Mouse (Mus musculus) splenic B cell, adult 2 months (primary cell): ENCODE measurements around the gene Gm28308.

ENCODE experiments used
- DNase-seq: peaks from one replicate; pipeline ENCODE4 v3.0.0-alpha.2; 2011; ENCODE audit warnings: low read depth, low spot score
- H3K27me3 ChIP-seq: 2 replicates; pipeline ENCODE4 v1.6.1; 2012; ENCODE audit warnings: mild to moderate bottlenecking, low read length, moderate library complexity, mixed read lengths; ENCODE audit not compliant: control insufficient read depth, poor library complexity, insufficient read depth, severe bottlenecking
- H3K36me3 ChIP-seq: 2 replicates; pipeline ENCODE4 v1.6.1; 2012; ENCODE audit warnings: mild to moderate bottlenecking, low read length, moderate library complexity, mixed read lengths; ENCODE audit not compliant: control insufficient read depth, poor library complexity, insufficient read depth, severe bottlenecking

Gm28308 gene

DNA sequence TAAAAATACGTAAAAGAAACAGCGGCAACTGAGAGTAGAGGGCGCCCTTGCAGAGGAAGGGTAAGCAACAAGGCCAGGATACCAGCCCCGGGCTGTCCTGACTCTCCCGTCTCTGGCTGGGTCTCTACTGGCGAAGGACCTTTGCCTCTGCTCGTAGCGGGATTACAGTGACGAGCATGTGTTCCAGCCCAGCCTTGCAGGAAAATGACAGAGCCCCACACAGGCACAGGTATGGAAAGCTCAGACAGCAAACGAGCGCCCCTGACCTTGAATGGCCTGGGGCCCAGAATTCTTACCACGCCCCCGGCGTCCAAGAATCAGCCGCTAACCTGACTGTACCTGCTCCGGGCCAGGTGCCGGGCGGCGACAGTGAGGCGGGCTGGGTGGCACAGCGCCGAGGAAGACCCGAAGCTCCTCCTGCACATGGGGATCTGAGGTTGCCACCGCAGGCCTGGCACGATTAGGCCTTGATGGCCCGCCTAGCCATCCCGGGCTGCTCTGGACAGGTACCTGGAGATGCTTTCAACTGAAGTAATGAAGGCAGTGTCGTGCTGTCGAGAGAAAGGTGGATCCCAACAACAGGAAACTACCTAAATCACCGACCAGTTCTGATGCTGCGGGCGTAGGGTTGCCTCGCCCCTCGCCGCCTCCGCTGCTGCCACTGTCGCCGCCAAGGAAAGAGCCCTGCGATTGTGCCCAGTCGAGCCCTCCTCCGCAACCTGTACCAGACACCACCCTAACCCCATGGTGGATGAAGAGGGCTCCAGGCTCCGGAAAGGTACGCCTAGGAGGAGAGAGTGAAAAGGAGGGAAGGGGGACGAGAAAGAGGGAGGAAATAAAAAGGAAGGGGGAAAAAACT lies 16.6 kb upstream of the Gm28308 start:
- peaks cover 10% of the 10 kb centered on the region for H3K27me3 ChIP-seq
- H3K36me3 ChIP-seq = no peaks in the 10 kb centered on the region
- DNase-seq = peak; percentile 29

DNA sequence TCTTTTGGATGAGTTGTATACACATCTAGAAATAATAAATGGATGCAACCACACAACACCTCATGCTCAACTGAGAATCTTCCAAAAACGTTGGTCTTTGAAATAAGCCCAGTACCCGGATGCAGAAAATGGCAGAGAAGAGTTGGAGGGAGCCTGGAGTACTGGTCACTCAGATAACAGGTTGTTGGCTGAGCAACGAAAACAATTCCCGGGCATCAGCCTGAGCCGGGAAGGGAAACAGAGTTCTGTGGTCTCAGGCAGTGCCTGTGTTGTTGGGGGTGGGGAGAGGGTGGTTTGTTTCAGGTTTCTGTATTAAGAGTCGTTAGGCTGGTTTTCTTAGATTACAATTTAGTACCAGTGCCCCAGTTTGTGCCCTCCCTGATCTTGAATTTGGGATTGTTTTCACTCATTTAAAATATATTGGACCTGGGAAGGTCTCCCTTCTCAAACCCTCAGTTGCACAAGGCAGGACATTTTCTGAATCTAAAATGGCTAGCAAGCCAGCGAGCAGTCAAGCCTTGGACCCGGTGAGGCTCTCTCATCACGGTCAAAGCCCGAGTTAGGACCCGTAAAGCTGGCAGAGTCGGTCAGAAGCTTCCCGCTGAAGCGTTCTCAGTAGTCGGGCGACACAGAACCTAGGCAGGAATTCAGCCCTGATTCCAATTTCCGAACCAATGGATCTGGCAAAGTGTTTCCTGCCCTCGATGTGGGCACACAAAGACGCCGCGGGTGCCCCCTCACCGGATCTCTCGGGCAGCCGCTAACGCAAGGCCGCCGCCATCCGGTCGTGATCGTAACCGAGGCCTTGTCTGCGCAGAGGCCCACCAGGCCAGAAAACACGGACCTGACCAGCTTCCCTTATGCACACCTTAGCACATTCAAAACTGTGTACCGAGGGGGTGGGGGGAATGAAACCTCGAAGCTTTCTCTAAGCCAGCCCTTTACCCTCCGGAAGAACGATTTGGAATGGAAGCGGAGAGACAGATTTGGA lies 15.6 kb upstream of the Gm28308 start:
- peaks cover 6% of the 10 kb centered on the region for H3K27me3 ChIP-seq
- no peak for DNase-seq

DNA sequence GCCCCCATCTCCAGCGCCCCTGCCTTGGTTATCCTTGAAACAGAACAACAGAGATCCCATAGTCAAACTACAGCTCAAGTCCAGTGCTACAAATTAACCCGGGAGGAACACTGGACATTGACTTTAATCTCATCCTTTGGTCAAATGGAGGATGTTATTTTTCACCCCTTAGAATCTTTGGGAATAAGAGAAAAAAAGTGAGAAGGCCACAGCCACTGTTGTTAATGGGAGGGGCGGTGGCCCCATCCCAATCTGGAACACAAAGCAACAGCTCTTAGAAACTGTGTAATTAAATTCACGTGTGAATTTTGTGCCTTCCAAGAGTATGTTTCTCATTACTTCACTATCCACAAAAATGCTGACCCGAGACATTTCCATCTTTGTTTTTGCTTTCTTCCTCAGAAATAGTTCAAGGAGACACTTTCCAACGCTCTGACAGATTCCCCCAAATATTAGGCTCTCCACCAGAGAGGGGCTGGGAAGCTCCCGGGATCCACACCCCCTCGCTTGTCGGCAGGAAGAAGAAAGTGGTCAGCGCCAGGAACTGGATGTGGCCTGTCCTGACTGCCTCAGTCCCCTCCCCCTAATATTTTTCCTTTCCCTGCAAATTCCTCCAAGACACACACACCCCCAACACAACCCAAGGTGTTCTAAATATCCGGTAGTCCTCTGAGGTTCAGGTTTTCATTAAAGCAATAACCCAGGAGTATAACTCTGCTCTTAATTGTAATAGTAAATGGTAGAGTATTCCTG lies 14.5 kb upstream of the Gm28308 start:
- H3K36me3 ChIP-seq = no peaks in the 10 kb centered on the region
- H3K27me3 ChIP-seq = peaks cover 7% of the 10 kb centered on the region
- DNase-seq = no peak

More for the DNA sequence above, 15.6 kb upstream of the Gm28308 start:
- no peaks in the 10 kb centered on the region for H3K36me3 ChIP-seq

DNA sequence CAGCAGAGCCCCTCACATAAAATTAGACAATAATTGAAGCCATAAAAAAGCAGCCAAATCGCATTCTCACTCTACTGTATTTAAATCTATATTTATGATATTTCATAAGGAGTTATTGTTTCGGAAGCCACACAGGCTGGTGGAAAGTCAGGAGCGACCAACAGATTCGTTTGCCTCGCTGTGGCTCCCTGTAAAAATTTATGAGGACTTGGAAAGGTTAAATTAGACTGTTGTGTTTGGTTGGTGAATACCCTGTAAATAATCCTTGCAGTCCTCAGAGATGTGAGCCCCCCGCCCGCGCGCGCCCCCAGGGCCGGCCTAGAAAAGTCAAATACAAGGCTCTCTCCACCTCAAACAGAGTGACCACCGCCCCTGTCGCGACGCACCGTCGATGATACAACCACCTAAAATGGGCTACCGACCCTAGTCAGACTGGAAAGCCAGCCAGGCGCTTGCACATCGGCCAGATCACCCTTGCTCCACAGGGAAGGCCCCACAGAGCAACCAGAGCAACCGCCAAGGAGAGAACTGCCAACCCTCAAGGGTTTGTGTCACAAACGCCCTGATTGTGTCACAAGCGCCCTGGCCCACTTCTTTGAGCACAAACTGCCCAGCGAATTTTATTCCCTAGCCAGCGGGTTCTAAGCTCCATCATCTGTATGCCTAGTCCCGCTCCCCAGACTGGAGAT lies 13.6 kb upstream of the Gm28308 start:
- Histone ChIP-seq H3K36me3 (no peaks in the 10 kb centered on the region), H3K27me3 (peaks cover 5% of the 10 kb centered on the region)
- DNase-seq = no peak

DNA sequence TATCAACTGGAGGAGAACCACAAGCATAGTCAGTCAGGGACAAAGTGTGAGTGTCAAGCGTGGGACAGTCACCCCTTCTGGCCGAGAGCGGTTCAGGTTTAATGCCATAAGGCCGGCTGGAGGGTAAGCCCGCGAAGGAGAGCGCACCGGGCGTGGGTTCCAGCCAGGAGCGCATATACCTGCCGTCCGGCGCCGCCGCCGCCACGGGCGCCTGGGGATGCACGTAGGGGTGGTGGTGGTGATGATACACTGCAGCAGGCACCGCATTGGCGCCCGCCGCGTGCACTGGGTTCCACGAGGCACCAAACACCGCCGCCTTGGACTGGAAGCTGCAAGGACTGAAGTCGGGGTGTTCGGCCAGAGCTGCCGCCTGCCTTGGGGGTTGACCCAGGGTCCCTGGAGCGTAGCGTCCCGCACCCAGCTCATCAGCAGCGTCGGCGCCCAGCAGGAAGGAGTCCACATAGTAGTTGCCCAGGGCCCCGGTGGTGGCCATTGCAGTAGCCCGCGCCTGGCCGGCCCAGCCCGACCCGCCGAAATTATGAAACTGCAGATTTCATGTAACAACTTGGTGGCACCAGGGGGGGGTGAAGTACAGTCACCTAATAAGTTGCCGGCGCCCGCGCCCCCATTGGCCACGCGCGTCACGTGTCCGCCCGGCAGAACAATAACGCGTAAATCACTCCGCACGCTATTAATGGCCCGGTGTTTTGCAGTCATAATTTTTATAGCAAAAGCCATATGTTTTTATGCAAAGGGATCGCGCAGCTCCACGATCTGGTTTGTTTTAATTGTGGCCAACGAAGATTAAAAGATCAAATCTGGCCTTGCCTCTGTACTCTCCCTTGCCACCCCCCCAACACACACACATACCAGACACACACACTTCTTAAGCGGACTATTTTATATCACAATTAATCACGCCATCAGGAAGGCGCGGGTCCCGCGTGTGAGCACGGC lies 12.8 kb upstream of the Gm28308 start:
- no peaks in the 10 kb centered on the region for H3K36me3 ChIP-seq
- H3K27me3 ChIP-seq = peaks cover 5% of the 10 kb centered on the region
- no peak for DNase-seq

DNA sequence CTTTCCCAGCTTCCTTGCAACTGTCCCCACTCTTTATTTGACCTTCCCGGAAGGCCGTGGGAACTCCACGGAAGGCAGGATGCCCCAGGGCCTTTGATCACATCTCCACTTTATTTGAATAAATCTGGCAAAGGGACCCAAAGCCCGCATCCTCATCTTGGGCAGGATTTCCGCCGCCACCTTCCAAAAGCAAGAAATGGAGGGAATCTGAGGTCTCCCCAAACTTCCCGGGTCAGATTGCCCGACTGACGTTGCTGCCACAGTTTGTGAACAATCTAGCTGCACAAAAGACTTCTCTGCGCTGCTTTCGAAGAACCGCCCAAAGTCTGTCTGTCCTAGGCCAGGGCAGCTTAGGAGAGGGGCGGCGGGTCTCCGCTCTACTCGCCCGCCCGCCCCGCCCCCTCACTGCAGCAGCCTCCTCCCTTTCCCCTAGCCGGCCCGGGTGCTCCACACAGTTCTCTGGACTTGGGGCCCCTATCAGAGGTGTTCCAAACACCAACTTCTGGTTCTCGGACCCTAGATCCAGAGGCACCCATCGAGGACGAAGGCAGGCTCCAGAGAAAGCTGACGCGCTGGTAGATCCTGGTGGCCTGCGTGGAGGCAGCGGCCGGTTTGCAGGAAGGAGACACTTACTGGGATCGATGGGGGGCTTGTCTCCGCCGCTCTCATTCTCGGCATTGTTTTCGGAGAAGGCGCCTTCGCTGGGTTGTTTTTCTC lies 11.9 kb upstream of the Gm28308 start:
- peak; percentile 20 for DNase-seq

DNA sequence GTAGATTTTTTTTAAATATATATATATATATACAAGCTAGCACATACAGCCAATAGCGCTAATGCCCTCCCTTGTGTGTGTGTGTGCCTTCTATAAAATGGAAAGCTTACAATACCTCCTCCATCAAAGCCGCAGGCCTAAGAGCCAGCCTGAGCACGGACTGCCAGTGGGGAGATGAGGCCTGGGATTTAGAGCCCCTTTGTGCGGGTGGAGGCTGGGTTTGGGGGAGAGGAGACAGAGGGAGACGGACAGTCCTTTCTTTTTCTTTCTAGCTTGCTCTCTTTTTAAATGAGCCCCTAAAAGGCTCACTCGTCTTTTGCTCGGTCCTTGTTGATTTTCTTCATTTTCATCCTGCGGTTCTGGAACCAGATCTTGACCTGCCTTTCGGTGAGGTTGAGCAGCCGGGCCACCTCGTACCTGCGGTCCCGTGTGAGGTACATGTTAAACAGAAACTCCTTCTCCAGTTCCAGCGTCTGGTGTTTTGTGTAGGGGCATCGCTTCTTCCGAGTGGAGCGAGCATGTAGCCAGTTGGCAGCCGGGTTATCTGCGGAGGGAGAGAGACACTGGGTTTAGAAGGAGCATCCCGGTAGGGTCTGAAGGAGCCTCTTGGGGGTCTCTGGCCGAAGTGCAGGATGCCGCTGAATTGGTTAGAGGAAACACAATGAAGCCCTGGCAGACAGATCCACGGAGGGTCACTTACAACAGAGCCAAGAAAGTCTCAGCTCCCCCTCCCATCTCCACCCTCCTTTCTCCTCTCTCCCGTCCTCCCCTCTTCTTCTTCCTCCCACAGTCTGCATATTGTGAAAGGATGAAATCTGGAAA lies 11.0 kb upstream of the Gm28308 start:
- H3K36me3 ChIP-seq = no peaks in the 10 kb centered on the region
- H3K27me3 ChIP-seq = peaks cover 4% of the 10 kb centered on the region
- DNase-seq = peak; percentile 26

More for the DNA sequence above, 11.9 kb upstream of the Gm28308 start:
- Histone ChIP-seq H3K27me3 (peaks cover 5% of the 10 kb centered on the region), H3K36me3 (no peaks in the 10 kb centered on the region)

DNA sequence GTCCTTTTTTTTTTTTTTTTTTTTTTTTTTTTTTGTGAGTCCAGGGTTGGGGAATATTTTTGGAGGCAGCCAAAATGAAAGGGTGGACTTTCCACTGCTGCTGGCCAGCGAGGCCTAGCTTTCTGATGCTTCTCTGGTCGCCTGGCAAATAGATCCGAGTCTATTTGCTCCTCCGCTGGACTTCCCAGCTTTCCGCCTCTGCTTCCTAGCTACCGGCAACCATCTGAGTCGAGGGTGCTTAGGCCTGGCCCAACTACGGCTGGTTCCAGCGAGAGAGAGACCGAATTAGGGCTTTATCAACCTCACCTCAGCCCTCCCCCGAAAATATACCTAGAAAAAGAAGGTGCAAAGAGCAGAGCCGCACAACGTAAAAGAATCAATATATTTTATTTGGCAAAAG lies 9.6 kb upstream of the Gm28308 start:
- DNase-seq = no peak
- Histone ChIP-seq H3K36me3 (no peaks in the 10 kb centered on the region), H3K27me3 (peaks cover 5% of the 10 kb centered on the region)

DNA sequence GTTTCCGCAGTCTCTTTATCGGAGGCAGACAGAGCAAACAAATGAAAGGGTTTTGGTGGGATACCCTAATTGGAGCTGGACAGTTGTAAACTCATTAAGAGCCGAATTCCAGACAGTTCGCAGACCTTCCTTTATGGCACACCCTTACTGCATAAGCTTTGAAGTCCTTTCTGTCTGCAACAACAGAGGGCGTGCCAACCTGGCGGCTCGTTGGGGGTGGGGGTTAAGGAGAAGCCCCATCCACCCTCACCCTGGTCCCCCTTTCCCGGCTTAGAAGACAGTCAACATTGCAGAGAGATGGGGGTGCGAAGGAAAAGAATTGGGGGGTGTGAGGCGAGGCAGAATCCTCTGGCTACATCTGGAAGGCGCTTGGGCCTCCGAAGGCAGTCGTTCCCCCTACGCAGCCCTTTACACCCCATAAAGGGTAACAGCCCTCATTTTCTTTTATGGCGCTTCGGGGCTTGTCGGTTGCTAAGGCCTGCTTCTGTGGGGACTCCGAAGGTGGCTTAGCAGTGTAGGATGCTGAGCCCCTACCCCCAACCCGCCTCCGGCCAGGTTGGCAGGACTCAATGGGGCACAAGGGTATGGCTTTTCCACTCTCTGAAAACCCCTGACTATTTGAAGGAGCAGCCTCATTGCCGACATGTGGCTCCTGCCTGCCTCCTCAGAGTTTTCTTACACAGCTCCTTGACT lies 9.0 kb upstream of the Gm28308 start:
- H3K27me3 ChIP-seq = peaks cover 5% of the 10 kb centered on the region
- H3K36me3 ChIP-seq = no peaks in the 10 kb centered on the region
- DNase-seq = no peak

DNA sequence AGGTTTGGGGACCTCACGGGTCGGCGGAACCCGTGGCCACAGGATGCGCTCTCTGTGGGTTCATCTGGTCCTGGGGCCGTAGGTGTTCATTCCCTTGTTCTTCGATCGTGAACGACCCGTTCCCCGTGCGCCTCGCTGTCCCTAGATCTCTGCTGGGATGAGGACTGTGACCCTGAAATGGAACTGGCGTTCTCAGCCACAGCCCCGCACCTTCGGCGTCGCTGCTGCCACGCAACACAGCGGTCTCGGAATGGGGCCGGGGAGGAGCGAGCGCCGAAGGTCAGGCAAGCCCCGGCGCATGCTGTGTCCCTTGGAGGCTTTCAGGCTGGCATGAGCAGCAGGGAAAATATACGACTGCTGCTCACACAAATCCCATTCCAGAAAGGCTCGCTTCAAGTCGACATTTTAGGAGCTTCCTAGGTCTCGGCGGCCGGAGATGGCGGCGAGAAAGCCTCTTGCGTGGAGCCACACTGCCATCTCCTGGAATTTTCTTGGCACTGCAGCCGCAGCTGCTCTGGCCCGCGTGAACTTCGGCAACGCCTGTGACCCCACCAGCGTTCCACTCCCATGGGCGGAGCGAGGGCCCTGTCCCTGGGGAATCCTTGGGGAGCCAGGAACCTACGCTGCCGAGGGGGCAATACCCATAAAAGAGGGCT lies 8.3 kb upstream of the Gm28308 start, which contains the start of gene Hoxa7:
Gene Hoxa7, minus strand, starts transcription at position 518 of the 656 bp plus-strand sequence.
- DNase-seq = peak; percentile 90
- H3K27me3 ChIP-seq = peaks cover 5% of the 10 kb centered on the region
- H3K36me3 ChIP-seq = no peaks in the 10 kb centered on the region

DNA sequence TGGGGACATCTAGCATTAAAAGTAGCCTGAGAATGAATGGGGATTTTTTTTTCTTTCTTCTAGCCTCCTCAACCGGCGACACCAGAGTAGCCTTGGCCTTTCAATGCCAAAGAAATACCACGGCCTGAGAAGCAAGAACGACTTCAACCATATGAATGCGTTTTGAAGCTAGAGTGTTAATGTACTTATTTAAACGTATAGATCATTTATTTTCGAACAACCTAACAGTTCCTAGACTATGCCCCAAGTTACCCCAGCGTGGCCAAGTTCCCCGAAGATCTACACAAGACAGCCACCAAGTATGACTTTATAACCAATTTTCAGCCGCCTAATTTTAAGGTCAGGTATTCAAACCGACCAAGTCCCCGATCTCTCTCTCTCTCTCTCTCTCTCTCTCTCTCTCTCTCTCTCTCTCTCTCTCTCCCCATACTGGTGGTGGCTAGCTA lies 7.7 kb upstream of the Gm28308 start:
- H3K27me3 ChIP-seq = peaks cover 5% of the 10 kb centered on the region
- H3K36me3 ChIP-seq = no peaks in the 10 kb centered on the region
- DNase-seq = no peak
